Mouse (Mus musculus) cerebellum, adult 2 months (tissue): ENCODE measurements around the gene Ergic1.

Experiments
- CTCF ChIP-seq: fragments of 200-500 bp; IDR thresholded peaks from 2 replicates; pipeline ENCODE4 v1.5.1; 2011; ENCODE audit warnings: low read depth, mild to moderate bottlenecking, control low read depth, low read length, moderate library complexity, borderline replicate concordance; ENCODE audit not compliant: insufficient read depth
- POLR2A ChIP-seq: fragments of 200-500 bp; IDR thresholded peaks from 2 replicates; pipeline ENCODE4 v1.6.1; 2011; ENCODE audit warnings: low read length, control low read depth, borderline replicate concordance; ENCODE audit not compliant: insufficient read depth

- TF ChIP-seq CTCF (no peak), POLR2A (no peak)
These were observed 79.0 kb downstream of the Ergic1 start for GRCm38 (mm10) chr17:26640286-26640740.
